Mouse (Mus musculus) gastrocnemius, postnatal 36 days (tissue): Measurements from ENCODE around the gene Gm42688. TPM values are rescaled to one million over a fixed set of nuclear protein-coding genes. Genes with fewer than 3 reads are reported as not detected.

Experiments used
- DNase-seq, 2 experiments: peaks; one replicate each; pipeline ENCODE4 v3.0.0; 2022
- intact Hi-C: fragments of 180-260 bp; cut with DNase I; formaldehyde crosslinking; loops from one replicate; pipeline ENCODE4 v1.15.1; 2025
- total RNA-seq, 2 experiments: library from RNA; stranded (reverse); gene quantifications; 2 replicates each; pipeline ENCODE4 v1.2.3; 2021

Gm42688 gene
- total RNA-seq, 2 experiments from 2014 or later: 0.69 to 1.0 TPM

DNA sequence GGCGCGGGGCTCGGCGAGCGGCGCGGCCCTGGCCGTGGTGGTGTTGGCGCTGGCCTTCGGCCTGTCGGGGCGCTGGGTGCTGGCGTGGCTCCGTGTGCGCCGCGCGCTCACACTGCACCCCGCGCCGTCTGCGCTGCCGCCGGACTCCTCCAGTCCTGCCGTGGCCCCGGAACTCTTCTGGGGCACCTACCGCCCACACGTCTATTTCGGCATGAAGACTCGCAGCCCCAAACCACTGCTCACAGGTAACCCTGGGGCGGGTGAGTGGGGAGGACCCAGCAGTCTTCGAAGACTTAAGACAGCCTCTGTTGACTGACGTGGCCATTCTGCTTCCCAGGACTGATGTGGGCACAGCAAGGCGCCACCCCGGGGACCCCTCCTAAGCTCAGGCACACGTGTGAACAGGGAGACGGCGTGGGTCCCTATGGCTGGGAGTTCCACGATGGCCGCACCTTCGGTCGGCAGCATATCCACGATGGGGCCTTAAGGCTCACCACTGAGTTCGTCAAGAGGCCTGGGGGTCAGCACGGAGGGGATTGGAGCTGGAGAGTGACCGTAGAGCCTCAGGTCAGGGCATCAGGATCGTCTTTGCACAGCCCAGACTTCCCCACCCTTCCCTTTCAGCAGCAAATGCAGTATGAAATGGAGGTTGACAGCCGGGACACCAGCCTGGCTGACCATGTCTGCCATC, 14.4 kb downstream of the Gm42688 start:
- intact Hi-C loops: loop anchor here (2.0 kb wide), 1 partner anchor 45 kb away; no protein-coding TSS in a partner anchor
- no peak for DNase-seq

DNA sequence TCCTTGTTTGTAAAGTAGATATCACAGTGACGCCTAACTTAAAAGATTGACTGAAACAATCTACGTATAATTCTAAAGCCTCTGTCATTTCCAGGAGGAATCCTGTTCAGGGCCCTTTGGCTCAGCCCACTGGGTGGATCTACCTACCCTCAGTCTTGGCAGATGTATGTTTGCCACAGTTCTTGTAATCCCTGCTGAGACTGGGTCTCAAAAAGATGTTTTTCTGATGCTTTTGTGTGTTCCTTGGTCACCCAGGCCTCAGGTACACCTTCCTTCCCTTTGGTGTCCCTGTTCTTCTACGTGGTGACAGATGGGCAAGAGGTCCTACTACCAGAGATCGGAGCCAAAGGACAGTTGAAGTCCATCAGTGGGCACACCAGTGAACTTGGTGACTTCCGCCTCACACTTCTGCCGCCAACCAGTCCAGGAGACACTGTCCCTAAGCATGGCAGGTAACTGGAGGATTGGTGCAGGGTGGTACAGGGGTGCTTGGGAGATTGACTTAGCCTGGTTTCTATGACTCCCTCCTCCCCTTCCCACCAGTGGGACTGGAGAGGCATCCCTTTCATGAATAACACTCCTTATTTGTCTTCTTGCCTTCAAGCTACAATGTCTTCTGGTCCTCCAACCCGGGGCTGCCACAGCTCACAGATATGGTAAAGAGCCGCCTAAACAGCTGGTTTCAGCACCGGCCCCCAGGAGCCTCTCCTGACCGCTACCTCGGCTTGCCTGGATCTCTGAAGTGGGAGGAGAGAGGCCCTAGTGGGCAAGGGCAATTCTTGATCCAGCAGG, 15.2 kb downstream of the Gm42688 start:
- intact Hi-C loops: no loop called here
- no peak for DNase-seq

DNA sequence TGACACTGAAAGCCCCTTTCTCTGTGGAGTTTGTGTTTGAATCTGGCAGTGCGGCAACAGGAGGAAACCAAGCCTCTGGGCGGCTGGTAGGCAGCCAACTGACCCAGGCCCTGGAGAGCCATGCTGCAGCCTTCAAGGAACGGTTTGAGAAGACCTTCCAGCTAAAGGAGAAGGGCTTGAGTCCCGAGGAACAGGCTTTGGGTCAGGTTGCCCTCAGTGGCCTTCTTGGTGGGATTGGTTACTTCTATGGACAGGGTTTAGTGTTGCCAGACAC, 15.7 kb downstream of the Gm42688 start:
- intact Hi-C loops: no loop called here
- DNase-seq: no peak

DNA sequence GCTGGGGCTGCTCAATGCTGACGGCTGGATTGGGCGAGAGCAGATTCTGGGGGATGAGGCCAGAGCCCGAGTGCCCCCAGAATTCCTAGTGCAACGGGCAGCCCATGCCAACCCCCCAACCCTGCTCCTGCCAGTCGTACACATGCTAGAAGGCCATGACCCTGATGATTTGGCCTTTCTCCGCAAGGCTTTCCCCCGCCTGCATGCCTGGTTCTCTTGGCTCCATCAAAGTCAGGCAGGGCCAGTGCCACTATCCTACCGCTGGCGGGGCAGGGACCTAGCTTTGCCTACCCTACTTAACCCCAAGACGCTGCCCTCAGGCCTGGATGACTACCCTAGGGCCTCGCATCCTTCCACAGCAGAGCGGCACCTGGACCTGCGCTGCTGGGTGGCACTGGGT, 16.2 kb downstream of the Gm42688 start:
- no peak for DNase-seq
- intact Hi-C loops: no loop called here

DNA sequence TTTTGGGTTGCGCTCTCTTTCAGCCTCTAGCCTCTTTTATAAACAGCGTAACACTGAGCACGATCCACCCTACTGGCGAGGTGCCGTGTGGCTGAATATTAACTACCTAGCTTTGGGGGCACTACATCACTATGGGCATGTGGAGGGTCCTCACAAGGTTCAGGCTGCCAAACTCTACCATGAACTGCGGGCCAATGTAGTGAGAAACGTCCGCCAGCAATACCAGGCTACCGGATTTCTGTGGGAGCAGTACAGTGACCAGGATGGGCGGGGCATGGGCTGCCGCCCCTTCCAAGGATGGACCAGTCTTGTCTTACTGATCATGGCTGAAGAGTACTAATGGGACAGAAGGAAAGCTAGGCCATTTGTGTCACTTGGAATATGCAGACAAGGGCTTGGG, 17.0 kb downstream of the Gm42688 start:
- no peak for DNase-seq
- intact Hi-C loops: no loop called here

DNA sequence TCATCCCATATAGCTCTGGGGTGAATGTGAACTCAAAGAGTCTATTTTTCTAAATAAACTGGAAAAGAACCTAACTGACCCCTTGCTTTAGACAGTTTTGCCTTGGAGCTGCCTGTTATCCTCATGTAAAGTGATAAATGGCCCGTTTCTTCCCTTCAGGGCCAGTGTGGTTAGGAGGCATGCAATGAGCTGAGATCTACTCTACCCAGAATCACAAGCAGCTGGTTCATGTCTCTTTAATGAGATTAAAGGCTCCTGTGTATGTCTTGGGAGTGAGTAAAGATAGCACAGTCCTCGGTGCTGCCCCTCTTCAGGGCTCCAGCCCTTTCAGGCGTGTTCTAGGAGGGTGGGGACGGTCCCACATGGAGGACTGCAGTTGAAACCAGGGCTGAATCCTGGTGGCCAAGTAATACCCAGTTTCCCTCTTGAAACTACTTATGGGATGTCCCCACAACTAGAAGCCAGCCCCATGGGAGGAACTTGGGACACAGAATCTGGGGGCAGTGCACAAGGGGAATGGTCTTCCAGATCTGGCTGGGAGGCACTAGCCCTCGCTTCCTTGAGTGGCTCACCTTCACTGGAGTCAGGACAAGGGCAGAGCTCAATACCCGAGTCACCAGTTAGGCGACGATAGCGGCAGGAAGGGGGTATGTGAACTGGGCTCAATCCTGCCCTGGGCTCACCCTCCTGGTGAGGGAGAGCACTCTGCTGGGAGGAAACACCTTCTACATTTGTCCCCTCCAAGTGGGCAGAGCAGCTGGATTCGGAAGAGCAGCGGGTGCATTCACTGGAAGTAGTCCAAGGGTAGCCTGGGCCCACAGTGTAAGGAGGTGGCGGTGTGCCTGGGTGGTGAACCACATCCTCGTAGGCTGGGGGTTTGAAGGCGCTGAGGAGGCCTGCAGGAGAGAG, 17.7 kb downstream of the Gm42688 start:
- DNase-seq: no peak
- intact Hi-C loops: no loop called here

DNA sequence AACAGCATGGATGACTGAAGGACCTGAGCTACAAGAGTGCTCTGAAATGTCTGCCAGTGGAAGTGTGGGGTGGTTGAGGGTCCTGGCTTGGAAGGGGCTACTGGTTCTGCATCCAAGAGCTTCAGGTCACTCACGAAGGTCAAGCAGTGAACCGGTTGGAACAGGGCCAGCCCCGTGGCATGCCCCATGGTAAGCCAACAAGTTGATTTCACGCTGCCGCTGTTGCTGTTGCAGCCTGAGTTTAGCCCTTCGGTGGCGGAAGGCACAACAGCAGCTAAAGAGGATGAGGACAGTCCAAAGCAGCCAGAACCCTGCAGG, 18.3 kb downstream of the Gm42688 start:
- intact Hi-C loops: no loop called here
- DNase-seq: no peak

DNA sequence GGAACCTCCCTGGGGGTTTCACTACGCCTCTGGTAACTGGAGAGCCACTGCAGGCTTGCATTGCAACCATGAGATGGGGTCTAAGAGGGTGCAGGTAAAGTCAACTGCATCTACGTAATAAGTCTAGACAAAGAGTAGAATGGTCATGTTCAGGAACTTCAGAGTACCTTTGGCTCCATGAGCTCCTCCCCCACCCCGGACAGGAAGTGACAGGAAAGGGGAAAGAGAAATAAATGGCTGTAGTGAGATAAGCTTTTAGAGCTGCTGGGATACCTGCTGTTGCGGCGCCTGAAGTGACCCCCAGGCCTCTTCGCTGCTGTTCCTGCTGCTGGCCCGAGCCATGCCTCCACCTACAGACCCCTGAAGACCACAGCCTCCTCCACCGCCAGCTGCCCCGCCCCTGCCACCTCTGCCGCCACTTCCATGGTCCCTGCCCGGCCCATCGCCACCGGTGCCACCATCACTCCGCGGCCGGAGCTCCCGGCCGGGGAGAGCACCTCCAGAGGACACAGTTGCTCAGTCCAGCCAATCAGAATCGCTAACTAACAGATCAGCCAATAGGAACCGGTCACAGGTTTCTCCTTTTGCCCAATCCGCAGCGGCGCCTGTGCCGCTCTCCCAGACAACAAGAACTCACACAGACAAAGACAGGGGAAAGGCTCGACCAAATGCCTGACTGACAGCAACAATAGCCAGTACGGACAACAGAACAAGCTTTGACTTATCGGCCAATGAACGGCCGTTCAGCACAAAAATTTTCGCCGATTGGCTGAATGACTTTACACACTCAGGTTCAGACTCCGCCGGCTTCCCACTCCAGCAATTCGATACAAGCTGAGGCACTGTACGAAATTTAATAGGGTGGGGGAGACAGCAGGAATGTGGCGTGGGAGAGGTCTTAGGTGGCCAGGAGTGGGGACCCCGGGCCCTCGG, 19.8 kb downstream of the Gm42688 start, which contains the start of gene Wbp1:
Gene Wbp1 (minus strand): TSS at position 630 of the 933 bp plus-strand sequence.
- intact Hi-C loops: no loop called here
- DNase-seq: peak; percentile 82 to 91

DNA sequence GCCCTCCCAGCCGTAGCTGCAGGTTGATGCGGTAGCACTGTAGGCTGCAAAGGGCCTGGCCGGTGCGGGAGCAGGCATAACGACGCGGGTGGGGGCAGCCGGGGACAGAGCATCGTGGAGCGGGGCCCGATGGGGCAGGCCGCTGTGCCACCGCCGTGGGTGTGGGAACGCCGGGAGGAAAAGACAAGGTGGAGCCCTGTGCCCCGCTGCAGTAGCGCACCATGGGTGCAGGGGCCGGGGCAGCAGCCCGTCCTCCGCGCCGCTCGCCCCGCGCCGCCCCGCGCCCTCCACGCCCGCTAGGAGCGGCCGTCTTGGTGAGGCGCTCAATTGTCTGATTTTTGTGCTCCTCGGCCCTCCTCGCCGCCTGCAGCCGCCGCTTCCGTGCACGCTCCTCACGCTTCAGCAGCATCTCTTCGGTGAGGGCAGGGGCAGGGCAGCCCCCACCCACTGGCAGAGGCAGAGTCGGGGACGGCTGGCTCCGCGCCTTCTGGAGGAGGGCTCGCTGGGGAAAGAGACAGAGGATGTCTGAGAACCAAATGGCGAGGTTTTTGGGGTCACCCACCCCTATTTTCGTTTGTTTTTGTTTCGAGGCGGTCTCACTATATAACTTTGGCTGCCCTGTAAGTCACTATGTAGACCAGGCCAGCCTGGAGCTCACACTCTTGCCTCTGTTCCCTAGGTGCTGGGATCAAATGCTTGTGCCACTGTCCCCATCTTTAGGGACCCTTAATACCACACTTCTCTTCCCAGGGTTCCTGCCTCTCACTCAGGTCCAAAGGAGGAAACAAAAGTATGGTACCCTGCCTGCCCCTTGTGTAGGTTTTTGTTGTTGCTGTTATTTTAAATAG, 20.7 kb downstream of the Gm42688 start:
- DNase-seq: no peak
- intact Hi-C loops: no loop called here

DNA sequence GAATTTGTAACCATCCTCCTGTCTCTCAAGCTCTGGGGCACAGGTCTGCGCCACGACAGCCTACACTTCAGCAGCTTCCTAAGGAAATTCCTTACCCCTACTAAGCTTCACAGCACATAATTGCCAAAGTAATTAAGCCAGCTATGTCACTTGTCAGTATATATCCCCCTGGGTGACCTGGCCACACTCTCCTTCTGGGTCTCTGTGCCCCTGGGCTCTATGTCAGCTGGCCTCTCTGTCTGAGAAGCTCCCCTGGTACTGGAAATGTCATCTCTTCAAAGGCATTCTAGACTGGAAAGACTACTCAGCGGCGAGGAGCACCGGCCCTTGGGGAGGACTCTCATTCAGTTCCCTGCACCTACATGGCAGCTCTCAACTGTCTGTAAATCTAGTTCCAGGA, 21.5 kb downstream of the Gm42688 start:
- intact Hi-C loops: no loop called here
- no peak for DNase-seq

DNA sequence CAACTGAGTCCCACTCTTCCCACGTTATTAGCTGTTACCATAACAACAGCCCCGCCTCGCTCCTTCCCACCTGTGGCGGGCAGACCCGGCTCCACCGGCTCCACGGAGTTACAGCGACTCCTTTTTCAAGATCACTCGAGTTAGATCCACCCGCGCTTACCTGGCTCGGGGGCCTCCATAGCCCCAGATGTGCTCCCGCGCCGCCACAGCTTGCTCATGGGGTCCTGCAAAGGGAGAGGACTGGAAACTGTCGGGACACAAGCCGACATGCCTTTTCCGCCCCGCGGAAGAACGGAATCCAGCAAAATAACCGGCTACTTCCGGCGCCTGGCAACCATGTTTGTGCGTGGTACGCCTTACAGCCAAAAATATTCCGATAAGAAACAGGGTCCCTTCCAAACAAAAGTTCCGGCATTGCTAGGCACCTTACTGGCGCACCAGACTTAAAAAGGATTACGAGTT, 23.5 kb downstream of the Gm42688 start:
- peak; percentile 88 for DNase-seq
- intact Hi-C loops: no loop called here

DNA sequence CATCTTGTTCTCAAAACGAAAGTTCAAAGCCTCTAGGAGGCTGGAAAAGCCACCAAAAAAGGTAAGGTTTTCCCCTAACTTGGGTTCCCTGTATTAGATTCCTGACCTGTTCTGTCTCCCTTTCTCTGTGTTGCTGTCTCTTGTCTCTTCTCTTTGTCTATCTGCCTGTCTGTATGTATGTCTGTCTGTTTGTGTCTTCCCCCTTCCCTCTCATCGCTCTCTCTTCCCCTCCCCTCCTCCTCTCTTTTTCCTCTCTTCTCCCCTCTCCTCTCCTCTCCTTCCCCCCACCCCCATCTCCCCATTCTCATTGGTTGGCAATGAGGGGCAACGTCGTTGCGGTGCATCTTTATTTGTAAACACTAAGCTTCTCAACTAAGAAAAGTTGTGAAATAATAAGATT, 23.9 kb downstream of the Gm42688 start, which contains the start of gene Ino80b:
Gene Ino80b (minus strand): TSS at position 101 of the 400 bp plus-strand sequence.
- intact Hi-C loops: no loop called here
- DNase-seq: no peak

DNA sequence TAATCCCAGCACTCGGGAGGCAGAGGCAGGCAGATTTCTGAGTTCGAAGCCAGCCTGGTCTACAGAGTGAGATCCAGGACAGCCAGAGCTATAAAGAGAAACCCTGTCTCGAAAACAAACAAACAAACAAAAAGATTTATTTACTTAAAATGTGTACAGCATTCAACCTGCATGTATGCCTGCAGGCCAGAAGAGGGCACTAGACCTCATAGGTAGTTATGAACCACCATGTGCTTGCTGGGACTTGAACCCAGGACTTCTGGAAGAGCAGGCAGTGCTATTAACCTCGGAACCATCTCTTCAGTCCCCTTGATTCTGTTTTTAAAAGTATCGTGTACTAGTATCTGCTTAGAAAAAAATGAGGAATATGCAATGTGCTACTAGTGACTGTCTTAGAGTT, 26.0 kb downstream of the Gm42688 start:
- DNase-seq: no peak

DNA sequence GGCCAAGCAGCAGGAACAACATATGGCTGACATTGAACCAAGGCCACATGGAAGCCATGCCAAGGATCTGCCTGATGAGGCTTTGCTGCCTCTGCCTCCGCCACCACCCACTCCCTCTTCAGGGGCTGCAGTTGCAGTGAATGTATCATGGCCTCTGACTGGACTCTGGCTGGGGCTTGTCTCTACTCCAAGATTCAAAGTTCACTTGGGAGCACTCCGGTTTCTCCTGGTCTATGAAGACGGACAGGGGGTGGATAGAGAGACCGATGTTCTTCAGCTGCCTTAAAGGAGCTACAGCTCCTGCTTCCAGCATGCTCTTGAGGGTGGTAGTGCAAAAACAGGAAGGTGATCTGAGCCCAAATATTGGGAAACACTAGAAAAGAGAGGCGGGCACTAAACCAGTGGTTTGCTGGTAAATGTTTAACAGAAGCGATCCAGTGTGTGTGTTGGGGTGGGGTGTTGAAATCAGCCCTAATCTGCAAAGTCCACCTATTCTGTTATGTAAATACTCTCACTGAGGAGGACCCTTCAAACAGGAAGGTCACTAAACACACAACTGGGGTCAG, 30.1 kb downstream of the Gm42688 start:
- DNase-seq: no peak
- intact Hi-C loops: no loop called here

More for the DNA sequence above, 26.0 kb downstream of the Gm42688 start:
- intact Hi-C loops: no loop called here

DNA sequence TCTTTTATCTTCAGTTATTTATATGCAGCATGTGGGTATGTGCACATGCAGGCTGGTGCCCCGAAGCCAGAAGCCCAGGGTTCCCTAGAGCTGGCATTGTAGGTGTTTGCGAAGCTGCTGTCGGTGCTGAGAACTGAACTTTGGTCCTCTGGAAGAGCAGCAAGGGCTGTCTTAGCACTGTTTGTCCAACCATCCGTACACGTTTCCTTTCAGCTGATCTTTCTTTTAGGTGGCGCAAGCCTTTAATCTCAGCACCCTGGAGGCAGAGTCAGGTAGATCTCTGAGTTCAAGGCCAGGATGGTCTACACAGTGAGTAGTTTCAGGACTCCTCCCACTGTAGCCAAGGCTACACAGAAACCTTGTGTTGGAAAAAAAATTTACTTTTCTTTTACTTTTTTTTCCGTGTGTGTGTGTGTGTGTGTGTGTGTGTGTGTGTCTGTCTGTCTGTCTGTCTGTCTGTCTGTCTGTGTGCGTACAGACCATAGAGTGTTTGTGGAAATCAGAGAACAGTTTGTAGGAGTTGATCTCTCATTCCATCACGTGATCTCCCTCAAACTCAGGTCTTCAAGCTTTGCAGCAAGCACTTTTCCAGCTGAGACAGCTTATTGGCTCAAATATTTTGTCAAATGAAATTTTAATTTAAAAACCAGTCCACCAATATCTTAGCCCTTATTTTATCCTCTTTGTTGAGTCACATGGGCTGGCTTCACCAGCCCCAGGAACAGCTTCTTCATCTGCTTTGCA, 30.9 kb downstream of the Gm42688 start:
- intact Hi-C loops: no loop called here
- DNase-seq: no peak

DNA sequence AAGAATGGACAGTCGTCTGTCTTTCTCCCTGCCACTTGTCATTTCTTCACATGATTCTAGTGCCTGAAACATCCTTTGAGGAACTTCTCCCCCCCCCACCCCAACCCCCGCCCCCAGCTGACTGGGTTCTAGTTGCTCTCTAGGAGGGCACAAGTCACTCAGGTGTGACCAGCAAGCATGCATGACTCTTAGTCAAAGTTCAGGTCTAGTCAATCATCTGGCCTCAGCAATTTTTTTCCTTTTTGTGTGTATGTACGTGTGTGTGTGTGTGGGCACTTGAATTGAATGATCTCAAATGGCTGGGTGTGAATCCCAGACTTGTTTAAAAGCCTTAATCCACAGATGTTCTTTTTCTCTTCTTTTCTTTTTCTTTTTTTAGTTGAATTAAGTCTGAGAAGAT, 32.8 kb downstream of the Gm42688 start:
- no peak for DNase-seq
- intact Hi-C loops: no loop called here

DNA sequence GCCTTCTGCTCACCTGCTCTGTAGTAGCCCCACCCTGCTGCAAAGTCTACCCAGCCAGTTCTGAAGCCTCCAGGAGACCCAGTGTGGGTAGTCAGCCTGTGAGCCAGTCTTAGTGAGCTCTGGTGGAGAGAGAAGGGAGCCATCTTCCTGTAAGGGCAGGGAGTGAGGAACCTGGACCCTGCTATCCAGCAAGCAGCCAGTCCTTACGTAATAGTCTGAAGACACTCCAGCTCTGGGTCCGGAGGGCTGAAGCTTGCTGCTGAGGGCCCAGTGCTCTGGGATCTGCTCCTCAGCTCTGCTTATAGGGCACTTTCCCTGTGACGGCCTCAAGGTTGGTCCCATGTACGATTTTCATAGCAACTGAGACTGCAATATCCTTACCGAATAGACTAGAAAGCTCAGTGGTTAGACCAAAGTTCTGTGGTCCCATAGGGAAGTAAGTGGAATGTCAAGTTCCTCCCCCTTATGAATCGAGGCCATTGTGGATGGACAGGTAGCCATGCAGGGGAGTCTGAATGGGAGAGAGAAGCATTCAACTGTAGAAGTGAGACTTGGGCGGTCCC, 33.6 kb downstream of the Gm42688 start, which contains the start of gene Rtkn:
Gene Rtkn (plus strand): TSS at position 513 of the 563 bp plus-strand sequence.
- intact Hi-C loops: no loop called here
- no peak for DNase-seq
